Mouse (Mus musculus): ENCODE results near the gene Clpsl2.
"Not testable (repeated sequence)": the region's sequence is repeated elsewhere in the genome, so short reads cannot be mapped to it uniquely, and the experiment has no call there.

The Clpsl2 gene

GRCm38 (mm10) chr17:28521071-28521726 lies 28.0 kb upstream of the Clpsl2 start:
- no peak for DNase-seq

GRCm38 (mm10) chr17:28521920-28522319 lies 27.3 kb upstream of the Clpsl2 start:
- DNase-seq = no peak

- peak; percentile 91 for DNase-seq
Observed at GRCm38 (mm10) chr17:28522623-28523354, 26.4 kb upstream of the Clpsl2 start.

- no peak for DNase-seq
Observed at GRCm38 (mm10) chr17:28523355-28524008, 25.7 kb upstream of the Clpsl2 start.

GRCm38 (mm10) chr17:28524009-28524695 lies 25.1 kb upstream of the Clpsl2 start:
- peak; percentile 22 for DNase-seq

GRCm38 (mm10) chr17:28524831-28525430 lies 24.3 kb upstream of the Clpsl2 start:
- no peak for DNase-seq

- DNase-seq = no peak
Observed at GRCm38 (mm10) chr17:28527184-28528042, 21.8 kb upstream of the Clpsl2 start.

- peak; percentile 79 for DNase-seq
Observed at GRCm38 (mm10) chr17:28528043-28528351, 21.2 kb upstream of the Clpsl2 start.

- DNase-seq = no peak
Observed at GRCm38 (mm10) chr17:28529116-28529515, 20.1 kb upstream of the Clpsl2 start.

- no peak for DNase-seq
Observed at GRCm38 (mm10) chr17:28530506-28530905, 18.7 kb upstream of the Clpsl2 start, which contains the start of gene Armc12. Gene Armc12 (plus strand): TSS chr17:28530806.

GRCm38 (mm10) chr17:28531946-28532345 lies 17.3 kb upstream of the Clpsl2 start:
- no peak for DNase-seq

GRCm38 (mm10) chr17:28532557-28532956 lies 16.7 kb upstream of the Clpsl2 start:
- DNase-seq = no peak

- DNase-seq = no peak
Observed at GRCm38 (mm10) chr17:28533327-28533726, 15.9 kb upstream of the Clpsl2 start.

- DNase-seq = no peak
Observed at GRCm38 (mm10) chr17:28537881-28538280, 11.3 kb upstream of the Clpsl2 start.

GRCm38 (mm10) chr17:28546925-28547324 lies 2.3 kb upstream of the Clpsl2 start:
- DNase-seq = no peak

- DNase-seq = no peak
Observed at GRCm38 (mm10) chr17:28548550-28548949, 661 bp upstream of the Clpsl2 start.

- peak; percentile 39 for DNase-seq
Observed at GRCm38 (mm10) chr17:28553040-28553793, 4.0 kb downstream of the Clpsl2 start.

GRCm38 (mm10) chr17:28554021-28554420 lies 4.8 kb downstream of the Clpsl2 start:
- DNase-seq = not testable (repeated sequence)

GRCm38 (mm10) chr17:28556635-28557396 lies 7.6 kb downstream of the Clpsl2 start:
- DNase-seq = no peak

GRCm38 (mm10) chr17:28557772-28558171 lies 8.6 kb downstream of the Clpsl2 start:
- no peak for DNase-seq

All from cerebellum, adult 8-10 months (tissue).